Comparison of ENCODE assay signal across 29 mouse cellular contexts in the genomic region with DNA sequence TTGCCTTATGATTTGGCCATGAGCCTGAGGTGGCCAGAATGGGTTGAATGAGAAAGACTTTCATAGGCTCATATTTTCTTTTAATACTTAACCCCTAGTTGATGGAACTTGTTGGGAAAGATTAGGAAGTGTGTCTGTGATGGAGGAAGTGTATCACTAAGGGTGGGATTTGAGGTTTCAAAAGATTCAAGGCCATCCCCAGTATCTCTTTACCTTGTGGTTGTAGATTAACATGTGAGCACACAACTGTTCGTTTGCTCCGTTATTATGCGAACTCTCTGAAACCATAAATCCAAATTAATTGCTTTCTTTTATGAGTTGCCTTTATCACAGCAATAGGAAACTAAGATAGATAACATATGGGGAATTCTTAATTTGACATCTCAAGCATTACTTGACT.
"Had no signal": no experiment of that assay in that cellular context is flagged by ENCODE, and none has a peak within 500 bp of the region (broad histone marks: within the 10 kb centered on the region; RNA-seq: fewer than 3 reads in every experiment).

No protein-coding gene starts in this region.

- H3K4me1 ChIP-seq: embryonic facial prominence, embryonic 10.5 days; embryonic facial prominence, embryonic 12.5 days; embryonic facial prominence, embryonic 13.5 days; embryonic facial prominence, embryonic 15.5 days; forebrain, embryonic 10.5 days; forebrain, embryonic 12.5 days; forebrain, embryonic 13.5 days; forebrain, embryonic 15.5 days had no signal

- H3K4me2 ChIP-seq: embryonic facial prominence, embryonic 12.5 days; embryonic facial prominence, embryonic 13.5 days; embryonic facial prominence, embryonic 15.5 days; forebrain, embryonic 12.5 days; forebrain, embryonic 13.5 days; forebrain, embryonic 15.5 days had no signal

- H3K4me3 ChIP-seq: embryonic facial prominence, embryonic 10.5 days; embryonic facial prominence, embryonic 12.5 days; embryonic facial prominence, embryonic 13.5 days; embryonic facial prominence, embryonic 15.5 days; erythroblast, embryonic 14.5 days; forebrain, embryonic 10.5 days; forebrain, embryonic 12.5 days; forebrain, embryonic 13.5 days; forebrain, embryonic 15.5 days; gastrocnemius, adult 2 months; heart, adult 2 months had no signal

- DNase-seq: cerebellum, adult 2 months; cerebellum, adult 8-10 months; cerebellum, adult 9-10 months; cerebellum, adult 9-11 months; cerebellum, postnatal 10 days; cerebellum, postnatal 14 days; cerebellum, postnatal 25 days; cerebellum, postnatal 36 days; embryo, embryonic 11 days; forebrain, postnatal 0 days; gastrocnemius, adult 2 months; gastrocnemius, postnatal 10 days; gastrocnemius, postnatal 14 days; gastrocnemius, postnatal 25 days; gastrocnemius, postnatal 36 days; heart, adult 11 months; heart, adult 18-20 months; heart, adult 2 months had no signal

- H3K27me3 ChIP-seq: embryonic facial prominence, embryonic 12.5 days; embryonic facial prominence, embryonic 13.5 days; embryonic facial prominence, embryonic 15.5 days; forebrain, embryonic 12.5 days; forebrain, embryonic 13.5 days; forebrain, embryonic 15.5 days had no signal

- H3K9me3 ChIP-seq: embryonic facial prominence, embryonic 12.5 days; embryonic facial prominence, embryonic 15.5 days; forebrain, embryonic 12.5 days; forebrain, embryonic 13.5 days; forebrain, embryonic 15.5 days had no signal

- H3K27ac ChIP-seq: embryonic facial prominence, embryonic 10.5 days; embryonic facial prominence, embryonic 12.5 days; embryonic facial prominence, embryonic 13.5 days; embryonic facial prominence, embryonic 15.5 days; forebrain, embryonic 10.5 days; forebrain, embryonic 12.5 days; forebrain, embryonic 13.5 days; forebrain, embryonic 15.5 days; gastrocnemius, adult 2 months; heart, adult 2 months had no signal

- ATAC-seq: forebrain, embryonic 13.5 days; forebrain, embryonic 14.5 days; forebrain, embryonic 15.5 days; forebrain, embryonic 16.5 days; forebrain, postnatal 0 days had no signal

- H3K36me3 ChIP-seq: embryonic facial prominence, embryonic 10.5 days; embryonic facial prominence, embryonic 12.5 days; embryonic facial prominence, embryonic 13.5 days; embryonic facial prominence, embryonic 15.5 days; forebrain, embryonic 10.5 days; forebrain, embryonic 12.5 days; forebrain, embryonic 15.5 days had no signal

- H3K9ac ChIP-seq: embryonic facial prominence, embryonic 12.5 days; embryonic facial prominence, embryonic 13.5 days; embryonic facial prominence, embryonic 15.5 days; forebrain, embryonic 12.5 days; forebrain, embryonic 13.5 days; forebrain, embryonic 15.5 days; forebrain, postnatal 0 days had no signal
